In the genomic region with DNA sequence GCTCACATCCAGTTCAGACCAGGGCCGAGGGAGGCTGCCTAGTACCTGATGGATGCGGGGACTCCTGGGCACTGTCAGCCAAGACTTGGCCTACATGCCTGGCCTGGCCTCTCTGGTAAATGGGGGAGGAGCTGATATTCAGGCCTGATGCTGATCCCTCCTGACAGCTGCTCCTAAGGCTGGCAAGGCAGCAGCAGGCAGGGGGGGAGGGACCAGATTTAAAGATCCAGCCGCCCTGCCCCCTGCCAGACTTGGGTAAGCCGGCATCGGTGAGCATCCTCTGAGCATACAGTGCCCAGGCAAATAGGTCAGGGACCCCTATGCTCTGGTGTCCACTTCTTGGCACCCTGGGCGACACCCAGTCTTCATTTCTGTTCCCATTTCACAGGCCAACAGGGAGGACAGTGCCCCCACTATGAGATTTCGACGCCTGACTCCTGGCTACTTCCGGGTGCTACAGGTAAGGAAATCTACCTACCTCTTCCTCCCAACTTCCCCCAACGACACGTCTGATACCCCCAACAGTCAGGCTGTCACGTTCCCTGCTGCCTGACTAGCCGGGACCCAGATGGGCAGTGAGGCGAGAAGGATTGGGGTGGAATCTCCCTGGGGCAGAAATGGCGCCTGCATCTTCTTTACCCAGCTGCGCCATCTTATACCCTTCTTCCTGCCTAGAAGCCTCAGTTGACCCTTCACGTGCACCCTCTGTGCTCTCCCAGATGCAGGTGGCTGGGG, we compare ENCODE assay signal across 9 mouse cellular contexts. TPM values are rescaled to one million over a fixed set of nuclear protein-coding genes. Genes with fewer than 3 reads are reported as not detected.
A peak's percentile ranks its signal among the peaks of the same experiment; 100 is the strongest.
DNase-seq lines count a peak whose midpoint lies in the region; ATAC-seq and TF ChIP-seq lines count a peak whose summit lies in the region.
"Had no signal": no experiment of that assay in that cellular context is flagged by ENCODE, and none has a peak within 500 bp of the region (broad histone marks: within the 10 kb centered on the region; RNA-seq: fewer than 3 reads in every experiment).

TSS of gene E130218I03Rik (plus strand) at position 147 of the 735 bp plus-strand sequence.

- ATAC-seq in forebrain, postnatal 0 days, result no peak
- no peak for ATAC-seq in midbrain, embryonic 11.5 days (ENCODE audit: low FRiP score)

- no peaks in the 10 kb centered on the region for H3K9me3 ChIP-seq in E14TG2a.4 (ENCODE audit: low read length)
- H3K9me3 ChIP-seq in forebrain, postnatal 0 days (ENCODE audit: low read length), result no peaks in the 10 kb centered on the region
- H3K9me3 ChIP-seq in midbrain, embryonic 11.5 days (ENCODE audit: control insufficient read depth, low read length), result no peaks in the 10 kb centered on the region

- WGBS in forebrain, postnatal 0 days, result 92% methylated on average over 17 of the region's 17 CpGs
- 94% methylated on average over 17 of the region's 17 CpGs for WGBS in midbrain, embryonic 11.5 days

- intact Hi-C loops in gastrocnemius, adult 2 months (cut with DNase I), result no loop called here

- no peak within 1 kb of the TSS for H3K9ac ChIP-seq in forebrain, postnatal 0 days
- peak within 1 kb of the TSS; percentile 82; the same call in 1 of the 2 replicates for H3K9ac ChIP-seq in midbrain, embryonic 11.5 days (ENCODE audit: low read length)

- peak; percentile 67 for DNase-seq in gastrocnemius, adult 2 months
- DNase-seq in gastrocnemius, postnatal 10 days, result no peak
- no peak for DNase-seq in forebrain, postnatal 0 days
- DNase-seq in midbrain, embryonic 11.5 days (ENCODE audit: low spot score, missing footprints), result peak; percentile 62
- no peak for DNase-seq in testis, postnatal 14 days (ENCODE audit: low spot score)
- no peak for DNase-seq in testis, postnatal 10 days (ENCODE audit: low spot score)
- no peak for DNase-seq in kidney, adult 9 months
- DNase-seq: lung, postnatal 14 days had no signal

- H3K4me2 ChIP-seq in forebrain, postnatal 0 days (ENCODE audit: low read depth), result peak within 1 kb of the TSS; percentile 91
- peak within 1 kb of the TSS; percentile 96 for H3K4me2 ChIP-seq in midbrain, embryonic 11.5 days

- TF ChIP-seq CTCF in gastrocnemius, adult 2 months (IDR thresholded peaks at IDR 0.05), result no peak
- TF ChIP-seq CTCF in E14TG2a.4 (conservative IDR thresholded peaks at IDR 0.05; ENCODE audit: low read length), result no peak
- no peak for TF ChIP-seq CTCF in forebrain, postnatal 0 days (IDR thresholded peaks at IDR 0.05; ENCODE audit: low read depth)

- H3K36me3 ChIP-seq in E14TG2a.4 (ENCODE audit: insufficient read depth, low read length), result peaks cover 23% of the 10 kb centered on the region
- H3K36me3 ChIP-seq in forebrain, postnatal 0 days (ENCODE audit: insufficient read depth), result no peaks in the 10 kb centered on the region
- H3K36me3 ChIP-seq in midbrain, embryonic 11.5 days (ENCODE audit: control insufficient read depth, insufficient read depth, low read length), result no peaks in the 10 kb centered on the region

- H3K4me3 ChIP-seq in gastrocnemius, adult 2 months, result peak within 1 kb of the TSS; percentile 89; the same call in 1 of the 2 replicates
- peak within 1 kb of the TSS; percentile 90 for H3K4me3 ChIP-seq in E14TG2a.4 (replicated peaks; ENCODE audit: low read length)
- peak within 1 kb of the TSS; percentile 67; the same call in 1 of the 2 replicates for H3K4me3 ChIP-seq in forebrain, postnatal 0 days (ENCODE audit: low read depth, low read length)
- peak within 1 kb of the TSS; percentile 89; the same call in 1 of the 2 replicates for H3K4me3 ChIP-seq in midbrain, embryonic 11.5 days (ENCODE audit: low read depth, low read length)

- H3K4me1 ChIP-seq in E14TG2a.4 (replicated peaks; ENCODE audit: low read depth, low read length), result peaks cover 49% of the 10 kb centered on the region
- H3K4me1 ChIP-seq in forebrain, postnatal 0 days (ENCODE audit: insufficient read depth), result peaks cover 10% of the 10 kb centered on the region; the same call in 1 of the 2 replicates
- H3K4me1 ChIP-seq in midbrain, embryonic 11.5 days (ENCODE audit: control insufficient read depth, insufficient read depth, low read length), result peaks cover 13% of the 10 kb centered on the region

- H3K27me3 ChIP-seq in E14TG2a.4 (ENCODE audit: insufficient read depth, low read length), result peaks cover 29% of the 10 kb centered on the region
- H3K27me3 ChIP-seq in forebrain, postnatal 0 days (ENCODE audit: insufficient read depth, low read length), result peaks cover 8% of the 10 kb centered on the region; the same call in 1 of the 2 replicates
- H3K27me3 ChIP-seq in midbrain, embryonic 11.5 days (ENCODE audit: control insufficient read depth, insufficient read depth, low read length), result peaks cover 4% of the 10 kb centered on the region; the same call in 1 of the 2 replicates

- H3K27ac ChIP-seq in gastrocnemius, adult 2 months, result peak within 1 kb of the TSS; percentile 35; the same call in 1 of the 2 replicates
- H3K27ac ChIP-seq in forebrain, postnatal 0 days (ENCODE audit: low read depth, low read length), result no peak within 1 kb of the TSS
- no peak within 1 kb of the TSS for H3K27ac ChIP-seq in midbrain, embryonic 11.5 days (ENCODE audit: low read depth, low read length)

RNA-seq across cellular contexts. Expression of gene E130218I03Rik, which starts in this region (rescaled TPM):
- under 1 TPM in 1 of 2 experiments, not detected in 1; 0.26 TPM for total RNA-seq in gastrocnemius, adult 2 months (2021)
- total RNA-seq in gastrocnemius, postnatal 10 days (2021), result not detected
- total RNA-seq in forebrain, postnatal 0 days (2014; rRNA removed), result 0.43 TPM in 1 of 2 replicates, not detected in the other
- 0.11 and 0.33 TPM in 2 replicates for polyA plus RNA-seq in forebrain, postnatal 0 days (2015; fragmentation: Nextera tagmentation; extraction: Ambion mirVana)
- polyA plus RNA-seq in midbrain, embryonic 11.5 days (2014; fragmentation: Nextera tagmentation; extraction: Ambion mirVana), result 0.37 TPM in 1 of 2 replicates, not detected in the other

Comparison
In these comparisons a context has a peak if more than half of its experiments do, and no peak if none do; other contexts are left out.
1. Peak in DNase-seq, H3K4me3 ChIP-seq and H3K27ac ChIP-seq in gastrocnemius, adult 2 months; RNA of the gene not detected or under 1 TPM.
2. Peak in DNase-seq, H3K4me3 ChIP-seq, H3K9ac ChIP-seq and H3K4me2 ChIP-seq in midbrain, embryonic 11.5 days; RNA of the gene not detected or under 1 TPM.